Mouse (Mus musculus) embryonic fibroblast, embryonic 13.5 days (primary cell): Measurements from ENCODE around the gene Nbeal1. TPM values are rescaled to one million over a fixed set of nuclear protein-coding genes. Genes with fewer than 3 reads are reported as not detected.
A peak's percentile ranks its signal among the peaks of the same experiment; 100 is the strongest.

Source experiments
- H3K27ac ChIP-seq: 2 replicates; pipeline ENCODE4 v1.5.1; 2012; ENCODE audit warnings: low read length, control low read depth, inconsistent platforms; ENCODE audit not compliant: insufficient read depth
- H3K4me1 ChIP-seq: 2 replicates; pipeline ENCODE4 v1.6.1; 2011; ENCODE audit warnings: low read length; ENCODE audit not compliant: control insufficient read depth, insufficient read depth
- H3K4me3 ChIP-seq: 2 replicates; pipeline ENCODE4 v1.5.1; 2011; ENCODE audit warnings: mild to moderate bottlenecking, control low read depth, low read length; ENCODE audit not compliant: insufficient read depth
- CTCF ChIP-seq: IDR thresholded peaks from 2 replicates; pipeline ENCODE4 v1.5.1; 2011; ENCODE audit warnings: mild to moderate bottlenecking, control low read depth, low read length, moderate library complexity, borderline replicate concordance; ENCODE audit not compliant: insufficient read depth
- POLR2A ChIP-seq: IDR thresholded peaks from 2 replicates; pipeline ENCODE4 v1.6.1; 2011; ENCODE audit warnings: low read depth, mild to moderate bottlenecking, control low read depth, low read length, moderate library complexity
- polyA plus RNA-seq: library from polyadenylated mRNA; stranded (reverse); fragments of >200 nt; gene quantifications from 2 replicates; pipeline ENCODE4 v1.2.4, GENCODE M21; 2011; ENCODE audit warnings: low read depth; ENCODE audit not compliant: missing spikeins, insufficient read length

Nbeal1 gene
- polyA plus RNA-seq, 1 experiment = 45.0 TPM

GRCm38 (mm10) chr1:60343630-60344455 lies 163.4 kb downstream of the Nbeal1 start:
- 0 out of 2 replicates have a peak, but pooled peaks cover 4% of the 10 kb centered on the region for H3K4me1 ChIP-seq

DNA sequence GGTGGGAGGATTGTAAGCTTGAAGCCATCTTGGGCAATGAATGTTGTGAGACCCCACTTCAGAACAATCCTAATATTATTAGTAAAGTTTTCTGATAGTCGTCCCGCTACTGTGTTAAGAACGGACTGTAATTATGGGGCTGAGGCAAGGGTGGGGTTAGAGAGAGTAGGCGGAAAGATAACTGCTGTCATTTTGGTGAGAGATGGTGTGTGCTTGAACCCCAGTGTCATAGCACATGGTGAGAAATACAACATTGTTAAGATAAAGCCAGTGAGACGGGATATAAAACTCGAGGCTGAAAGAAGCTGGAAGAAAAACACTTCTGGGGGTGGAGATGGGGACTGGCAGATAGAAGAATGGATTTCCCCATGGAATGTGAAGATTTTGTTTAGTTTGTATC lies 164.3 kb downstream of the Nbeal1 start:
- TF ChIP-seq POLR2A (no peak), CTCF (no peak)
- H3K4me1 ChIP-seq = 0 out of 2 replicates have a peak, but pooled peaks cover 4% of the 10 kb centered on the region
- peak overlapping the region; percentile 56 for H3K4me3 ChIP-seq
- H3K27ac ChIP-seq = no peak overlapping the region

More at GRCm38 (mm10) chr1:60343630-60344455, 163.4 kb downstream of the Nbeal1 start:
- Histone ChIP-seq H3K4me3 (peak overlapping the region; percentile 56), H3K27ac (peak overlapping the region; percentile 95)
- TF ChIP-seq CTCF (no peak), POLR2A (no peak; the same call in 1 of the 2 replicates)

GRCm38 (mm10) chr1:60345712-60346111 lies 165.3 kb downstream of the Nbeal1 start:
- H3K4me1 ChIP-seq = 0 out of 2 replicates have a peak, but pooled peaks cover 4% of the 10 kb centered on the region
- no peak overlapping the region for H3K27ac ChIP-seq
- no peak overlapping the region for H3K4me3 ChIP-seq
- no peak for TF ChIP-seq POLR2A
- no peak for TF ChIP-seq CTCF

- Histone ChIP-seq H3K4me1 (peaks cover 2% of the 10 kb centered on the region; the same call in 1 of the 2 replicates), H3K4me3 (no peak overlapping the region), H3K27ac (peak overlapping the region; percentile 75)
- TF ChIP-seq POLR2A (no peak), CTCF (no peak)
Observed at GRCm38 (mm10) chr1:60352786-60353185, 172.4 kb downstream of the Nbeal1 start.

GRCm38 (mm10) chr1:60361626-60362025 lies 181.2 kb downstream of the Nbeal1 start:
- no peak overlapping the region for H3K4me3 ChIP-seq
- no peak for TF ChIP-seq CTCF
- no peak for TF ChIP-seq POLR2A
- H3K27ac ChIP-seq = no peak overlapping the region
- H3K4me1 ChIP-seq = no peaks in the 10 kb centered on the region

- no peak for TF ChIP-seq CTCF
- TF ChIP-seq POLR2A = no peak
- Histone ChIP-seq H3K27ac (no peak overlapping the region), H3K4me3 (no peak overlapping the region), H3K4me1 (no peaks in the 10 kb centered on the region)
Observed at GRCm38 (mm10) chr1:60376556-60376955, 196.2 kb downstream of the Nbeal1 start.

DNA sequence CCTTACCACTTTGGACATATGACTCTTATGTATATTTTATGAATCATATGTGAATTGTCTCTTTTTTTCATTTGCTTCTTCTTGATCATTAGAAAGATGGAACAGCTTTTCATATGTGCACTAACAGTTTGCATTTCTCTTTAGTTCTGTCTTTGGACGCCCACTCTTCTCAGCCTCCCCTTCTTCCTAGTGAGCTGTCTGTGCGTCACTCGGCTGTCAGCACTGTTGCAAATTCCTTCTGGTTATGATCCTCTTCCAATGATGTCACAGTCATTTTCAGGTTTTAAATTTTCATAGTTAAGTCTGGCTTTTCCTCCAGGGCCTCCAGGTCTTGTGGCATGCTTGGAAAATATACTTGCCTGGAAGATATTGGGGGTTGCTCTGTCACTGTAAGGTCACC lies 201.5 kb downstream of the Nbeal1 start:
- no peak overlapping the region for H3K27ac ChIP-seq
- no peaks in the 10 kb centered on the region for H3K4me1 ChIP-seq
- no peak for TF ChIP-seq CTCF
- TF ChIP-seq POLR2A = no peak
- no peak overlapping the region for H3K4me3 ChIP-seq

Other genes starting within 250 kb of the Nbeal1 start
- gene Ica1l, start 137.4 kb upstream of the Nbeal1 start, polyA plus RNA-seq = 1.5 and 4.1 TPM in 2 replicates
- 15.7 and 21.3 TPM in 2 replicates for gene Carf, start 82.4 kb upstream of the Nbeal1 start, polyA plus RNA-seq
- 30.7 and 33.6 TPM in 2 replicates for gene Wdr12, start 82.0 kb upstream of the Nbeal1 start, polyA plus RNA-seq
- 62.9 and 72.8 TPM in 2 replicates for gene Cyp20a1, start 162.7 kb downstream of the Nbeal1 start, polyA plus RNA-seq
- 23.7 and 29.7 TPM in 2 replicates for gene Abi2, start 229.0 kb downstream of the Nbeal1 start, polyA plus RNA-seq